In the genomic region with DNA sequence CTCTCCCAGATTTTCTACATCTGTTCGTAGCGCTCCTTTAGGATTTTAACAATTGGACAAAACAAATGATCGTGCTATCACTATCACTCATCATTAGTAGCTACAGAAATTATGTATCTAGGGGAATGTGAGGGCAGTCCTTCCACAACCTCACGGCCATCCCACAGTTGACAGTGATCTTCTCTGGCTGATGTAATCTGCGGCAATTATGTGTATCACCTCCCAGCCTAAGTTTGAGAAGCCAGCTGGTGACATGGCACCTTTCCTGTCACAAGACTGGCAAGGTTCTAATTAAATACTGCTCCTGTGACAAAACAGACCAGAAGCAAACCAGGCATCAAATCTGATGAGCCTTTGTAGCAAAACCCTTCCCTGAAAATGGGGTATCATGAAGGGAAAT, we compare ENCODE assay signal across 24 mouse cellular contexts. TPM values are rescaled to one million over a fixed set of nuclear protein-coding genes. Genes with fewer than 3 reads are reported as not detected.
"Had no signal": no experiment of that assay in that cellular context is flagged by ENCODE, and none has a peak within 500 bp of the region (broad histone marks: within the 10 kb centered on the region; RNA-seq: fewer than 3 reads in every experiment).

No protein-coding gene starts in this region.

- H3K4me1 ChIP-seq: limb, embryonic 12.5 days had no signal

- DNase-seq: kidney, adult 9 months; kidney, postnatal 36 days; layer of hippocampus, adult 9-11 months; layer of hippocampus, postnatal 36 days; lung, postnatal 14 days; right cerebral cortex, adult 18-20 months; right cerebral cortex, postnatal 25 days; thymus, postnatal 4 days had no signal

- H3K4me3 ChIP-seq: limb, embryonic 12.5 days; lung, embryonic 15.5 days; megakaryocyte, embryonic 14.5 days; midbrain, embryonic 12.5 days; neural tube, embryonic 15.5 days had no signal

- H3K27ac ChIP-seq: kidney, postnatal 0 days; limb, embryonic 12.5 days; lung, embryonic 15.5 days; macrophage; midbrain, embryonic 12.5 days; neural tube, embryonic 15.5 days had no signal

- H3K4me2 ChIP-seq: limb, embryonic 12.5 days; lung, embryonic 15.5 days; midbrain, embryonic 12.5 days; neural tube, embryonic 15.5 days had no signal

- H3K9ac ChIP-seq: limb, embryonic 12.5 days; lung, embryonic 15.5 days; midbrain, embryonic 12.5 days; neural tube, embryonic 15.5 days had no signal

- H3K9me3 ChIP-seq: limb, embryonic 12.5 days; lung, embryonic 15.5 days; megakaryocyte, embryonic 14.5 days; midbrain, embryonic 12.5 days; neural tube, embryonic 15.5 days had no signal

- H3K27me3 ChIP-seq: limb, embryonic 12.5 days; lung, embryonic 15.5 days; megakaryocyte, embryonic 14.5 days; midbrain, embryonic 12.5 days; neural tube, embryonic 15.5 days had no signal

- ATAC-seq: midbrain, embryonic 16.5 days had no signal

RNA-seq across cellular contexts. Expression of gene Gm21976, which starts 28.3 kb away (rescaled TPM):
- total RNA-seq: layer of hippocampus, adult 18-20 months; layer of hippocampus, postnatal 36 days; left cerebral cortex, adult 8-10 months; left cerebral cortex, postnatal 36 days; liver, adult 2 months had no signal
- polyA plus RNA-seq: kidney, postnatal 0 days; limb, embryonic 12.5 days; liver, adult 2 months; liver, embryonic 16.5 days; lung, embryonic 15.5 days; macrophage; midbrain, embryonic 12.5 days; midbrain, embryonic 16.5 days; neural tube, embryonic 11.5 days; neural tube, embryonic 15.5 days; small intestine, adult 2 months; stomach, embryonic 16.5 days had no signal

RNA-seq across cellular contexts. Expression of gene Foxd1, which starts 46.0 kb away (rescaled TPM):
- total RNA-seq: liver, adult 2 months had no signal
- polyA plus RNA-seq: liver, adult 2 months; liver, embryonic 16.5 days; macrophage; small intestine, adult 2 months had no signal
